8 mouse cellular contexts compared by ENCODE assay signal in the genomic region with DNA sequence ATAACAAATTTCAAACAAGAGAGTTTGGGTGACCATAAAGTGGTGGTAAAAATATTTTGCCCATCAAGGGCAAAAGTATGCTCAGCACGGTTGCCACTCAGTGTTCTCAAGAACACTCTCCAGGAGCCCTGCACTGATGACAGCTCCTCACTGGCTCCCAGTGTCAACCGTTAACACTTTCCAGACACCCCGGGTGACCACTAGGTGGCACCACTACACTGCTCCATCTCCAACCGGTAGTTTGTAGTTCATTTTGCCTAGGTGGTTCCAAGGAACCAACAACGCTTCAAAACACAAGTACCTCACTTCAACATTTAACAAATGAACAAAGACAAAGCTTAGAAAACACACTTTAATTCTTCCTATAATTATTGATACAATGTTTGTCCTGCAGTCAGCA. TPM values are rescaled to one million over a fixed set of nuclear protein-coding genes. Genes with fewer than 3 reads are reported as not detected.
A peak's percentile ranks its signal among the peaks of the same experiment; 100 is the strongest.
DNase-seq lines count a peak whose midpoint lies in the region; ATAC-seq lines count a peak whose summit lies in the region.

No protein-coding gene starts in this region.

- no peak for ATAC-seq in heart, embryonic 11.5 days (replicated peaks; ENCODE audit: insufficient number of reproducible peaks, low FRiP score, low TSS enrichment)
- no peak for ATAC-seq in intestine, embryonic 14.5 days (replicated peaks; ENCODE audit: low FRiP score, low TSS enrichment, low read depth)
- peak; percentile 59; the same call in 1 of the 2 replicates for ATAC-seq in midbrain, embryonic 14.5 days (ENCODE audit: low FRiP score, low TSS enrichment)

- H3K9me3 ChIP-seq in heart, embryonic 11.5 days (replicated peaks; ENCODE audit: control insufficient read depth, low read length): no peaks in the 10 kb centered on the region
- no peaks in the 10 kb centered on the region for H3K9me3 ChIP-seq in intestine, embryonic 14.5 days (ENCODE audit: control insufficient read depth, low read length)
- H3K9me3 ChIP-seq in midbrain, embryonic 14.5 days (ENCODE audit: control insufficient read depth, low read length): no peaks in the 10 kb centered on the region

- H3K9ac ChIP-seq in heart, embryonic 11.5 days (ENCODE audit: low read depth, low read length): no peak overlapping the region
- no peak overlapping the region for H3K9ac ChIP-seq in intestine, embryonic 14.5 days (ENCODE audit: low read length)
- H3K9ac ChIP-seq in midbrain, embryonic 14.5 days (replicated peaks; ENCODE audit: low read length): no peak overlapping the region

- no peak overlapping the region for H3K4me2 ChIP-seq in heart, embryonic 11.5 days
- H3K4me2 ChIP-seq in intestine, embryonic 14.5 days (ENCODE audit: low read length): no peak overlapping the region
- H3K4me2 ChIP-seq in midbrain, embryonic 14.5 days (ENCODE audit: low read length): no peak overlapping the region

- peak; percentile 54 to 78 for DNase-seq in heart, adult 18-20 months
- peak; percentile 50 for DNase-seq in cerebellum, adult 9-11 months
- DNase-seq in frontal cortex, postnatal 10 days (ENCODE audit: low spot score in 2 of 2): peak; percentile 39 to 71
- peak; percentile 84 for DNase-seq in intestine, embryonic 14.5 days (ENCODE audit: low spot score)
- DNase-seq in left cerebral cortex, adult 8-10 months (ENCODE audit: low spot score in 2 of 2): peak; percentile 41 to 55
- DNase-seq in midbrain, embryonic 14.5 days: peak; percentile 89
- peak; percentile 30 to 64 for DNase-seq in spleen, postnatal 14 days (ENCODE audit: low spot score in 2 of 2)

- H3K4me1 ChIP-seq in heart, embryonic 11.5 days (ENCODE audit: control insufficient read depth, insufficient read depth, low read length): 0 out of 2 replicates have a peak, but pooled peaks cover 3% of the 10 kb centered on the region
- H3K4me1 ChIP-seq in intestine, embryonic 14.5 days (replicated peaks; ENCODE audit: control insufficient read depth, insufficient read depth, low read length): 0 out of 2 replicates have a peak, but pooled peaks cover 4% of the 10 kb centered on the region
- peaks cover 19% of the 10 kb centered on the region for H3K4me1 ChIP-seq in midbrain, embryonic 14.5 days (ENCODE audit: control insufficient read depth, insufficient read depth, low read length)

- no peak overlapping the region for H3K27ac ChIP-seq in heart, embryonic 11.5 days (ENCODE audit: low read depth, low read length)
- H3K27ac ChIP-seq in intestine, embryonic 14.5 days (ENCODE audit: low read depth): no peak overlapping the region
- no peak overlapping the region for H3K27ac ChIP-seq in midbrain, embryonic 14.5 days (replicated peaks; ENCODE audit: low read depth, low read length)

- H3K36me3 ChIP-seq in heart, embryonic 11.5 days (ENCODE audit: control insufficient read depth, insufficient read depth, low read length): no peaks in the 10 kb centered on the region
- no peaks in the 10 kb centered on the region for H3K36me3 ChIP-seq in intestine, embryonic 14.5 days (ENCODE audit: control insufficient read depth, insufficient read depth, low read length)
- H3K36me3 ChIP-seq in midbrain, embryonic 14.5 days (ENCODE audit: control insufficient read depth, insufficient read depth, low read length): no peaks in the 10 kb centered on the region

- peaks cover 7% of the 10 kb centered on the region for H3K27me3 ChIP-seq in heart, embryonic 11.5 days (ENCODE audit: control insufficient read depth, insufficient read depth, low read length)
- H3K27me3 ChIP-seq in intestine, embryonic 14.5 days (replicated peaks; ENCODE audit: control insufficient read depth, insufficient read depth, low read length): peaks cover 3% of the 10 kb centered on the region; the same call in 1 of the 2 replicates
- H3K27me3 ChIP-seq in midbrain, embryonic 14.5 days (ENCODE audit: control insufficient read depth, insufficient read depth, low read length): no peaks in the 10 kb centered on the region

- no peak overlapping the region for H3K4me3 ChIP-seq in heart, embryonic 11.5 days (ENCODE audit: low read depth, low read length)
- H3K4me3 ChIP-seq in intestine, embryonic 14.5 days (ENCODE audit: low read depth, low read length): no peak overlapping the region
- no peak overlapping the region for H3K4me3 ChIP-seq in midbrain, embryonic 14.5 days (replicated peaks; ENCODE audit: low read depth, low read length)

- WGBS in heart, embryonic 11.5 days (ENCODE audit: insufficient replicate concordance): 8% methylated on average over 5 of the region's 5 CpGs
- 10% methylated on average over 5 of the region's 5 CpGs for WGBS in intestine, embryonic 14.5 days
- WGBS in midbrain, embryonic 14.5 days: 8% methylated on average over 5 of the region's 5 CpGs

RNA-seq across cellular contexts. Expression of a gene that starts 56.9 kb away (rescaled TPM):
- not detected for total RNA-seq in heart, adult 18-20 months (2021)
- 0.14 and 0.34 TPM in 2 replicates for polyA plus RNA-seq in heart, embryonic 11.5 days (2014; fragmentation: Nextera tagmentation; extraction: Ambion mirVana)
- polyA plus RNA-seq in intestine, embryonic 14.5 days (2014; fragmentation: Nextera tagmentation; extraction: Ambion mirVana): 0.36 and 0.49 TPM in 2 replicates
- total RNA-seq in left cerebral cortex, adult 8-10 months (2022): 1 to 10 TPM in 2 of 4 experiments, under 1 TPM in 2; 0.41 to 1.3 (median 0.80) TPM
- polyA plus RNA-seq in midbrain, embryonic 14.5 days (2014; fragmentation: Nextera tagmentation; extraction: Ambion mirVana): 3.2 and 3.5 TPM in 2 replicates
